Mouse (Mus musculus) heart, embryonic 12.5 days (tissue): ENCODE measurements around the gene Golm1. TPM values are rescaled to one million over a fixed set of nuclear protein-coding genes. Genes with fewer than 3 reads are reported as not detected.

ENCODE experiments used
- ATAC-seq: fragments of 200-750 bp; cut with Nextera tagmentation; 2 replicates; pipeline ENCODE4 v1.8.0; 2017; ENCODE audit warnings: moderate TSS enrichment, moderate library complexity; ENCODE audit not compliant: insufficient number of reproducible peaks, low FRiP score
- H3K27ac ChIP-seq: fragments of 300-500 bp; sonication (generic); 2 replicates; pipeline ENCODE4 v1.5.1; 2016; ENCODE audit warnings: mild to moderate bottlenecking, moderate library complexity; ENCODE audit not compliant: poor library complexity, severe bottlenecking
- H3K27me3 ChIP-seq: fragments of 300-500 bp; sonication (generic); replicated peaks from 2 replicates; pipeline ENCODE4 v1.6.1; 2016; ENCODE audit warnings: mild to moderate bottlenecking, moderate library complexity
- H3K36me3 ChIP-seq: fragments of 300-500 bp; sonication (generic); 2 replicates; pipeline ENCODE4 v1.6.1; 2016; ENCODE audit warnings: mild to moderate bottlenecking, moderate library complexity
- H3K4me1 ChIP-seq: fragments of 300-500 bp; sonication (generic); replicated peaks from 2 replicates; pipeline ENCODE4 v1.6.1; 2016; ENCODE audit warnings: mild to moderate bottlenecking
- H3K4me2 ChIP-seq: fragments of 300-500 bp; sonication (generic); 2 replicates; pipeline ENCODE4 v1.6.1; 2016; ENCODE audit warnings: mild to moderate bottlenecking, moderate library complexity
- H3K4me3 ChIP-seq: fragments of 300-500 bp; sonication (generic); 2 replicates; pipeline ENCODE4 v1.5.1; 2016; ENCODE audit warnings: mild to moderate bottlenecking
- H3K9ac ChIP-seq: fragments of 300-500 bp; sonication (generic); 2 replicates; pipeline ENCODE4 v1.6.1; 2016; ENCODE audit warnings: mild to moderate bottlenecking, moderate library complexity
- H3K9me3 ChIP-seq: fragments of 300-500 bp; sonication (generic); replicated peaks from 2 replicates; pipeline ENCODE4 v1.6.1; 2016; ENCODE audit warnings: mild to moderate bottlenecking, moderate library complexity
- WGBS: fragments of 180-500 bp; shearing (Covaris S2); methylation state at CpG from one replicate; pipeline ENCODE4 v1.1.7; 2016; 5-methylcytosine and 5-hydroxymethylcytosine counted together
- polyA plus RNA-seq: library from polyadenylated mRNA; unstranded; fragments of >200 nt; fragmentation: Nextera tagmentation; extraction: Ambion mirVana; gene quantifications from 2 replicates; pipeline ENCODE4 v1.2.1, GENCODE M21; 2016

The Golm1 gene
- polyA plus RNA-seq, 1 experiment from 2014 or later: 67.6 TPM

- no peak overlapping the region for H3K9ac ChIP-seq
- 77% methylated on average over 12 of the region's 12 CpGs for whole genome bisulfite sequencing
- no peak overlapping the region for H3K4me3 ChIP-seq
- H3K4me1 ChIP-seq: peaks cover 21% of the 10 kb centered on the region
- H3K9me3 ChIP-seq: no peaks in the 10 kb centered on the region
- no peak overlapping the region; the same call in 1 of the 2 replicates for H3K4me2 ChIP-seq
- no peak for ATAC-seq
- H3K27me3 ChIP-seq: peaks cover 4% of the 10 kb centered on the region; the same call in 1 of the 2 replicates
- H3K36me3 ChIP-seq: no peaks in the 10 kb centered on the region
- no peak overlapping the region for H3K27ac ChIP-seq
Measured at GRCm38 (mm10) chr13:59676316-59677229, 962 bp upstream of the Golm1 start.

- H3K27ac ChIP-seq: 0 out of 2 replicates have a peak overlapping the region, but pooled peaks have one; percentile 14
- H3K9ac ChIP-seq: peak overlapping the region; percentile 73
- WGBS: 4% methylated on average over 13 of the region's 13 CpGs
- no peak for ATAC-seq
- H3K4me3 ChIP-seq: peak overlapping the region; percentile 69
- H3K4me2 ChIP-seq: peak overlapping the region; percentile 70
- H3K27me3 ChIP-seq: no peaks in the 10 kb centered on the region
- H3K4me1 ChIP-seq: peaks cover 21% of the 10 kb centered on the region
- H3K9me3 ChIP-seq: no peaks in the 10 kb centered on the region
- no peaks in the 10 kb centered on the region for H3K36me3 ChIP-seq
Measured at GRCm38 (mm10) chr13:59674761-59675150, 855 bp downstream of the Golm1 start.

- no peak for ATAC-seq
- peak overlapping the region; percentile 69 for H3K4me3 ChIP-seq
Measured at GRCm38 (mm10) chr13:59674215-59674614, 1.4 kb downstream of the Golm1 start.

GRCm38 (mm10) chr13:59673597-59673996 lies 2.0 kb downstream of the Golm1 start:
- Histone ChIP-seq H3K9ac (0 out of 2 replicates have a peak overlapping the region, but pooled peaks have one; percentile 33), H3K9me3 (no peaks in the 10 kb centered on the region), H3K4me2 (0 out of 2 replicates have a peak overlapping the region, but pooled peaks have one; percentile 35), H3K27ac (no peak overlapping the region), H3K4me3 (no peak overlapping the region), H3K4me1 (peaks cover 29% of the 10 kb centered on the region), H3K36me3 (no peaks in the 10 kb centered on the region), H3K27me3 (no peaks in the 10 kb centered on the region)
- WGBS: 76% methylated on average over 7 of the region's 7 CpGs
- no peak for ATAC-seq

More at GRCm38 (mm10) chr13:59674215-59674614, 1.4 kb downstream of the Golm1 start:
- no peaks in the 10 kb centered on the region for H3K9me3 ChIP-seq
- no peaks in the 10 kb centered on the region for H3K27me3 ChIP-seq
- H3K36me3 ChIP-seq: no peaks in the 10 kb centered on the region
- no peak overlapping the region; the same call in 1 of the 2 replicates for H3K27ac ChIP-seq
- H3K4me1 ChIP-seq: peaks cover 23% of the 10 kb centered on the region
- H3K4me2 ChIP-seq: peak overlapping the region; percentile 70
- WGBS: 20% methylated on average over 3 of the region's 3 CpGs
- no peak overlapping the region; the same call in 1 of the 2 replicates for H3K9ac ChIP-seq

GRCm38 (mm10) chr13:59672248-59672647 lies 3.4 kb downstream of the Golm1 start:
- Histone ChIP-seq H3K9me3 (no peaks in the 10 kb centered on the region), H3K9ac (no peak overlapping the region), H3K27ac (no peak overlapping the region), H3K27me3 (no peaks in the 10 kb centered on the region), H3K4me1 (peaks cover 34% of the 10 kb centered on the region), H3K4me3 (no peak overlapping the region), H3K36me3 (0 out of 2 replicates have a peak, but pooled peaks cover 1% of the 10 kb centered on the region), H3K4me2 (no peak overlapping the region)
- 74% methylated on average over 6 of the region's 6 CpGs for WGBS
- no peak for ATAC-seq

GRCm38 (mm10) chr13:59671521-59671920 lies 4.1 kb downstream of the Golm1 start:
- no peak overlapping the region for H3K4me3 ChIP-seq
- H3K27ac ChIP-seq: no peak overlapping the region
- no peak overlapping the region for H3K4me2 ChIP-seq
- WGBS: 72% methylated on average over 2 of the region's 2 CpGs
- ATAC-seq: no peak
- no peak overlapping the region for H3K9ac ChIP-seq
- H3K36me3 ChIP-seq: 0 out of 2 replicates have a peak, but pooled peaks cover 4% of the 10 kb centered on the region
- H3K27me3 ChIP-seq: no peaks in the 10 kb centered on the region
- H3K4me1 ChIP-seq: peaks cover 34% of the 10 kb centered on the region
- no peaks in the 10 kb centered on the region for H3K9me3 ChIP-seq

GRCm38 (mm10) chr13:59669946-59670345 lies 5.7 kb downstream of the Golm1 start:
- 93% methylated on average over 10 of the region's 10 CpGs for WGBS
- no peak overlapping the region for H3K4me2 ChIP-seq
- no peak for ATAC-seq

GRCm38 (mm10) chr13:59668501-59669093 lies 7.0 kb downstream of the Golm1 start:
- Histone ChIP-seq H3K9ac (no peak overlapping the region), H3K27ac (peak overlapping the region; percentile 28), H3K4me1 (peaks cover 23% of the 10 kb centered on the region), H3K27me3 (no peaks in the 10 kb centered on the region), H3K4me3 (no peak overlapping the region), H3K4me2 (peak overlapping the region; percentile 13; the same call in 1 of the 2 replicates), H3K9me3 (no peaks in the 10 kb centered on the region), H3K36me3 (peaks cover 23% of the 10 kb centered on the region)
- 30% methylated on average over 11 of the region's 11 CpGs for WGBS
- ATAC-seq: peak; percentile 86

More at GRCm38 (mm10) chr13:59669946-59670345, 5.7 kb downstream of the Golm1 start:
- H3K9me3 ChIP-seq: no peaks in the 10 kb centered on the region
- peaks cover 34% of the 10 kb centered on the region for H3K4me1 ChIP-seq
- H3K36me3 ChIP-seq: peaks cover 9% of the 10 kb centered on the region
- H3K27me3 ChIP-seq: no peaks in the 10 kb centered on the region
- no peak overlapping the region for H3K27ac ChIP-seq
- no peak overlapping the region for H3K4me3 ChIP-seq
- H3K9ac ChIP-seq: no peak overlapping the region

- 87% methylated on average over 5 of the region's 5 CpGs for WGBS
- Histone ChIP-seq H3K27me3 (no peaks in the 10 kb centered on the region), H3K36me3 (peaks cover 29% of the 10 kb centered on the region), H3K9me3 (no peaks in the 10 kb centered on the region), H3K4me2 (no peak overlapping the region), H3K27ac (no peak overlapping the region), H3K9ac (no peak overlapping the region), H3K4me1 (peaks cover 19% of the 10 kb centered on the region), H3K4me3 (no peak overlapping the region)
- no peak for ATAC-seq
Measured at GRCm38 (mm10) chr13:59667763-59668162, 7.8 kb downstream of the Golm1 start.

GRCm38 (mm10) chr13:59663939-59664712 lies 11.5 kb downstream of the Golm1 start:
- Histone ChIP-seq H3K4me3 (no peak overlapping the region), H3K4me1 (peaks cover 10% of the 10 kb centered on the region), H3K4me2 (no peak overlapping the region), H3K9ac (no peak overlapping the region), H3K27ac (no peak overlapping the region), H3K27me3 (no peaks in the 10 kb centered on the region), H3K9me3 (no peaks in the 10 kb centered on the region), H3K36me3 (peaks cover 49% of the 10 kb centered on the region)
- ATAC-seq: no peak
- 90% methylated on average over 19 of the region's 19 CpGs for WGBS
